Mouse (Mus musculus) naive thymus-derived CD4-positive, alpha-beta T cell, adult 2 months (primary cell): ENCODE results near the gene Pcdh9.

Experiments
- DNase-seq: peaks from one replicate; pipeline ENCODE4 v3.0.0-alpha.2; 2011; ENCODE audit warnings: low read depth

Pcdh9 gene

GRCm38 (mm10) chr14:93890519-93891370, at the start of gene Pcdh9:
TSS of gene Pcdh9 (minus strand) at chr14:93890679.
- no peak for DNase-seq

- DNase-seq: no peak
These were observed 16.4 kb upstream of the Pcdh9 start for GRCm38 (mm10) chr14:93906928-93907327.

- no peak for DNase-seq
These were observed 8.1 kb upstream of the Pcdh9 start for GRCm38 (mm10) chr14:93898533-93898932.

- DNase-seq: no peak
These were observed 4.7 kb upstream of the Pcdh9 start for GRCm38 (mm10) chr14:93895131-93895530.

GRCm38 (mm10) chr14:93891371-93891746, 880 bp upstream of the Pcdh9 start:
- no peak for DNase-seq

GRCm38 (mm10) chr14:93889839-93890518, 500 bp downstream of the Pcdh9 start:
- no peak for DNase-seq

GRCm38 (mm10) chr14:93889231-93889630, 1.2 kb downstream of the Pcdh9 start:
- no peak for DNase-seq

- no peak for DNase-seq
These were observed 2.1 kb downstream of the Pcdh9 start for GRCm38 (mm10) chr14:93888346-93888745.

GRCm38 (mm10) chr14:93887066-93887465, 3.4 kb downstream of the Pcdh9 start:
- DNase-seq: no peak

- DNase-seq: no peak
These were observed 4.9 kb downstream of the Pcdh9 start for GRCm38 (mm10) chr14:93885551-93886084.

GRCm38 (mm10) chr14:93884467-93884866, 6.0 kb downstream of the Pcdh9 start:
- DNase-seq: no peak

GRCm38 (mm10) chr14:93880071-93880470, 10.4 kb downstream of the Pcdh9 start:
- no peak for DNase-seq

- DNase-seq: no peak
These were observed 14.5 kb downstream of the Pcdh9 start for GRCm38 (mm10) chr14:93875968-93876367.

- no peak for DNase-seq
These were observed 22.3 kb downstream of the Pcdh9 start for GRCm38 (mm10) chr14:93868211-93868610.

- DNase-seq: no peak
These were observed 32.4 kb downstream of the Pcdh9 start for GRCm38 (mm10) chr14:93858069-93858468.

- no peak for DNase-seq
These were observed 44.3 kb downstream of the Pcdh9 start for GRCm38 (mm10) chr14:93846091-93846677.

GRCm38 (mm10) chr14:93842686-93843288, 47.7 kb downstream of the Pcdh9 start:
- DNase-seq: no peak

GRCm38 (mm10) chr14:93832511-93832910, 58.0 kb downstream of the Pcdh9 start:
- no peak for DNase-seq

GRCm38 (mm10) chr14:93827159-93827558, 63.3 kb downstream of the Pcdh9 start:
- DNase-seq: no peak

- no peak for DNase-seq
These were observed 64.4 kb downstream of the Pcdh9 start for GRCm38 (mm10) chr14:93826042-93826462.

- DNase-seq: no peak
These were observed 71.6 kb downstream of the Pcdh9 start for GRCm38 (mm10) chr14:93818845-93819244.

- DNase-seq: no peak
These were observed 72.9 kb downstream of the Pcdh9 start for GRCm38 (mm10) chr14:93817591-93817990.
